In the genomic region with DNA sequence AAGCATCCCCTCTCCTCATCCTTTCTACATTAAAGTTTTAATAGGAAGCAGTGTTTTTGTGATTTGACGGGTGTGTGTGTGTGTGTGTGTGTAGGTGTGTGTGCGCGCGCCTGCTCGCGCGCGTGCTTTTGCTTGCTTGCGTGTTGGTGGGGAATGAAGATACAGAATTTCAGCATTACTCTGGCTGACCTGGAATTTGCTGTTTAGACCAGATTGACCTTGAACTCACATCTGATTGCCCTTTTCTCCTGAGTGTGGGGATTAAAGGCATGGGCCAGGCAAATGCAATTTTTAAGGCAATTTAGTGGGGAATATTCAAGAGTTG, we compare ENCODE assay signal across 8 mouse cellular contexts. TPM values are rescaled to one million over a fixed set of nuclear protein-coding genes. Genes with fewer than 3 reads are reported as not detected.
DNase-seq lines count a peak whose midpoint lies in the region; ATAC-seq and TF ChIP-seq lines count a peak whose summit lies in the region.

No protein-coding gene starts in this region.

- TF ChIP-seq CTCF in left cerebral cortex, adult 2 months (IDR thresholded peaks at IDR 0.05): no peak

- H3K36me3 ChIP-seq in embryonic facial prominence, embryonic 13.5 days: peaks cover 9% of the 10 kb centered on the region; the same call in 1 of the 2 replicates
- H3K36me3 ChIP-seq in intestine, embryonic 14.5 days (ENCODE audit: control insufficient read depth, insufficient read depth, low read length): 0 out of 2 replicates have a peak, but pooled peaks cover 4% of the 10 kb centered on the region
- peaks cover 2% of the 10 kb centered on the region; the same call in 1 of the 2 replicates for H3K36me3 ChIP-seq in neural tube, embryonic 12.5 days

- 4% methylated on average over 9 of the region's 9 CpGs for WGBS in embryonic facial prominence, embryonic 13.5 days
- WGBS in intestine, embryonic 14.5 days: 3% methylated on average over 9 of the region's 9 CpGs
- 4% methylated on average over 9 of the region's 9 CpGs for WGBS in neural tube, embryonic 12.5 days

- peak overlapping the region; percentile 91 for H3K4me3 ChIP-seq in left cerebral cortex, adult 2 months
- peak overlapping the region; percentile 80 for H3K4me3 ChIP-seq in embryonic facial prominence, embryonic 13.5 days
- H3K4me3 ChIP-seq in intestine, embryonic 14.5 days (ENCODE audit: low read depth, low read length): peak overlapping the region; percentile 91
- peak overlapping the region; percentile 82 for H3K4me3 ChIP-seq in neural tube, embryonic 12.5 days

- no peaks in the 10 kb centered on the region for H3K27me3 ChIP-seq in embryonic facial prominence, embryonic 13.5 days
- no peaks in the 10 kb centered on the region for H3K27me3 ChIP-seq in intestine, embryonic 14.5 days (replicated peaks; ENCODE audit: control insufficient read depth, insufficient read depth, low read length)
- no peaks in the 10 kb centered on the region for H3K27me3 ChIP-seq in neural tube, embryonic 12.5 days (replicated peaks)

- intact Hi-C loops in left cerebral cortex, adult 2 months (cut with DNase I): loop anchor here (5.0 kb wide), 1 partner anchor 162 kb away; no protein-coding TSS in a partner anchor

- no peaks in the 10 kb centered on the region for H3K4me1 ChIP-seq in embryonic facial prominence, embryonic 13.5 days
- H3K4me1 ChIP-seq in intestine, embryonic 14.5 days (replicated peaks; ENCODE audit: control insufficient read depth, insufficient read depth, low read length): peaks cover 5% of the 10 kb centered on the region; the same call in 1 of the 2 replicates
- H3K4me1 ChIP-seq in neural tube, embryonic 12.5 days: peaks cover 3% of the 10 kb centered on the region

- H3K4me2 ChIP-seq in embryonic facial prominence, embryonic 13.5 days: peak overlapping the region; percentile 63
- H3K4me2 ChIP-seq in intestine, embryonic 14.5 days (ENCODE audit: low read length): peak overlapping the region; percentile 58
- H3K4me2 ChIP-seq in neural tube, embryonic 12.5 days (replicated peaks): peak overlapping the region; percentile 64

- DNase-seq in left cerebral cortex, adult 2 months (ENCODE audit: extremely low spot score in 1 of 2, low spot score in 2 of 2): no peak
- DNase-seq in left cerebral cortex, adult 11 months (ENCODE audit: low spot score): no peak
- no peak for DNase-seq in intestine, embryonic 14.5 days (ENCODE audit: low spot score)
- no peak for DNase-seq in embryo, embryonic 9.5 days (ENCODE audit: extremely low spot score)
- DNase-seq in adrenal gland, adult 8-10 months: no peak
- no peak for DNase-seq in layer of hippocampus, postnatal 10 days (ENCODE audit: low spot score in 2 of 2)

- H3K9me3 ChIP-seq in embryonic facial prominence, embryonic 13.5 days: no peaks in the 10 kb centered on the region
- H3K9me3 ChIP-seq in intestine, embryonic 14.5 days (ENCODE audit: control insufficient read depth, low read length): no peaks in the 10 kb centered on the region
- H3K9me3 ChIP-seq in neural tube, embryonic 12.5 days: no peaks in the 10 kb centered on the region

- ATAC-seq in embryonic facial prominence, embryonic 13.5 days (ENCODE audit: insufficient number of reproducible peaks, insufficient read depth, low FRiP score, low TSS enrichment, low read depth): no peak
- ATAC-seq in intestine, embryonic 14.5 days (replicated peaks; ENCODE audit: low FRiP score, low TSS enrichment, low read depth): no peak
- ATAC-seq in neural tube, embryonic 12.5 days (ENCODE audit: low FRiP score, low read depth): no peak

- peak overlapping the region; percentile 100 for H3K27ac ChIP-seq in left cerebral cortex, adult 2 months
- H3K27ac ChIP-seq in embryonic facial prominence, embryonic 13.5 days: peak overlapping the region; percentile 95
- H3K27ac ChIP-seq in intestine, embryonic 14.5 days (ENCODE audit: low read depth): peak overlapping the region; percentile 97
- H3K27ac ChIP-seq in neural tube, embryonic 12.5 days: peak overlapping the region; percentile 92; the same call in 1 of the 2 replicates

- peak overlapping the region; percentile 84 for H3K9ac ChIP-seq in embryonic facial prominence, embryonic 13.5 days
- H3K9ac ChIP-seq in intestine, embryonic 14.5 days (ENCODE audit: low read length): peak overlapping the region; percentile 90
- H3K9ac ChIP-seq in neural tube, embryonic 12.5 days: peak overlapping the region; percentile 81

RNA-seq across cellular contexts. Expression of a gene that starts 2.0 kb away (rescaled TPM):
- total RNA-seq in left cerebral cortex, adult 2 months (2021): 10 to 100 TPM; 53.2 to 58.7 TPM
- polyA plus RNA-seq in embryonic facial prominence, embryonic 13.5 days (2015; fragmentation: Nextera tagmentation; extraction: Ambion mirVana): 80.4 and 83.4 TPM in 2 replicates
- 156 and 164 TPM in 2 replicates for polyA plus RNA-seq in intestine, embryonic 14.5 days (2014; fragmentation: Nextera tagmentation; extraction: Ambion mirVana)
- polyA plus RNA-seq in neural tube, embryonic 12.5 days (2016; fragmentation: Nextera tagmentation; extraction: Ambion mirVana): 124 and 126 TPM in 2 replicates
- 100 to 1,000 TPM in 3 of 4 experiments, 10 to 100 TPM in 1; 81.7 to 106 (median 104) TPM for total RNA-seq in adrenal gland, adult 8-10 months (2022)
- 10 to 100 TPM; 49.8 to 57.9 TPM for total RNA-seq in layer of hippocampus, postnatal 10 days (2021)

RNA-seq across cellular contexts. Expression of a gene that starts 15.8 kb away (rescaled TPM):
- total RNA-seq in left cerebral cortex, adult 2 months (2021): 100 to 1,000 TPM; 180 to 183 TPM
- polyA plus RNA-seq in embryonic facial prominence, embryonic 13.5 days (2015; fragmentation: Nextera tagmentation; extraction: Ambion mirVana): 59.2 and 68.8 TPM in 2 replicates
- 47.1 and 52.3 TPM in 2 replicates for polyA plus RNA-seq in intestine, embryonic 14.5 days (2014; fragmentation: Nextera tagmentation; extraction: Ambion mirVana)
- polyA plus RNA-seq in neural tube, embryonic 12.5 days (2016; fragmentation: Nextera tagmentation; extraction: Ambion mirVana): 46.9 and 50.7 TPM in 2 replicates
- total RNA-seq in adrenal gland, adult 8-10 months (2022): 100 to 1,000 TPM; 137 to 303 (median 206) TPM
- 100 to 1,000 TPM; 176 to 197 TPM for total RNA-seq in layer of hippocampus, postnatal 10 days (2021)
